Mouse (Mus musculus) heart, postnatal 0 days (tissue): ENCODE data around the gene Rnf17. TPM values are rescaled to one million over a fixed set of nuclear protein-coding genes. Genes with fewer than 3 reads are reported as not detected.

Source experiments
- ATAC-seq: fragments of 200-750 bp; cut with Nextera tagmentation; 2 replicates; pipeline ENCODE4 v1.8.0; 2017; ENCODE audit warnings: low read depth, moderate number of reproducible peaks, moderate library complexity; ENCODE audit not compliant: insufficient read depth
- DNase-seq: peaks from one replicate; pipeline ENCODE4 v3.0.0-alpha.2; 2016; ENCODE audit warnings: low spot score
- H3K27ac ChIP-seq: fragments of 300-500 bp; sonication (generic); 2 replicates; pipeline ENCODE4 v1.5.1; 2014; ENCODE audit warnings: low read depth, mild to moderate bottlenecking
- H3K27me3 ChIP-seq: fragments of 300-500 bp; sonication (generic); 2 replicates; pipeline ENCODE4 v1.6.1; 2014; ENCODE audit warnings: low read length, mixed read lengths; ENCODE audit not compliant: control insufficient read depth, insufficient read depth
- H3K36me3 ChIP-seq: fragments of 300-500 bp; sonication (generic); replicated peaks from 2 replicates; pipeline ENCODE4 v1.6.1; 2014; ENCODE audit warnings: low read length, mixed read lengths; ENCODE audit not compliant: control insufficient read depth, insufficient read depth
- H3K4me1 ChIP-seq: fragments of 300-500 bp; sonication (generic); 2 replicates; pipeline ENCODE4 v1.6.1; 2014; ENCODE audit warnings: antibody characterized with exemption; ENCODE audit not compliant: control insufficient read depth, insufficient read depth
- H3K4me2 ChIP-seq: fragments of 300-500 bp; sonication (generic); 2 replicates; pipeline ENCODE4 v1.6.1; 2014; ENCODE audit warnings: low read depth, mild to moderate bottlenecking, low read length, moderate library complexity
- H3K4me3 ChIP-seq: fragments of 300-500 bp; sonication (generic); 2 replicates; pipeline ENCODE4 v1.5.1; 2014; ENCODE audit warnings: low read depth, low read length
- H3K9ac ChIP-seq: fragments of 300-500 bp; sonication (generic); replicated peaks from 2 replicates; pipeline ENCODE4 v1.6.1; 2014; ENCODE audit warnings: low read depth, low read length, mixed read lengths
- H3K9me3 ChIP-seq: fragments of 300-500 bp; sonication (generic); replicated peaks from 2 replicates; pipeline ENCODE4 v1.6.1; 2016; ENCODE audit warnings: low read length; ENCODE audit not compliant: control insufficient read depth
- CTCF ChIP-seq: IDR thresholded peaks from 2 replicates; pipeline ENCODE4 v1.5.1; 2016; ENCODE audit warnings: antibody characterized with exemption, control low read depth, low read depth
- EP300 ChIP-seq: IDR thresholded peaks from 2 replicates; pipeline ENCODE4 v1.6.1; 2016; ENCODE audit warnings: antibody characterized with exemption, low read depth
- WGBS: fragments of 180-500 bp; shearing (Covaris S2); extraction: QIAGEN DNeasy Blood & Tissue Kit; methylation state at CpG from one replicate; pipeline ENCODE4 v1.1.7; 2014; 5-methylcytosine and 5-hydroxymethylcytosine counted together
- polyA plus RNA-seq: library from polyadenylated mRNA; unstranded; fragments of >200 nt; fragmentation: Nextera tagmentation; extraction: Ambion mirVana; gene quantifications from 2 replicates; pipeline ENCODE4 v1.2.1, GENCODE M21; 2015
- total RNA-seq: library from RNA; depleted of rRNA; stranded (reverse); fragments of >200 nt; gene quantifications from 2 replicates; pipeline ENCODE4 v1.2.3, GENCODE M21; 2014; ENCODE audit warnings: low replicate concordance

Gene Rnf17
- total and polyA plus RNA-seq, 2 experiments from 2014 or later = 1.2 TPM; not detected in 1

GRCm38 (mm10) chr14:56552924-56553323 lies 150.5 kb downstream of the Rnf17 start:
- Histone ChIP-seq H3K4me3 (no peak overlapping the region), H3K9ac (no peak overlapping the region), H3K4me1 (no peaks in the 10 kb centered on the region), H3K9me3 (no peaks in the 10 kb centered on the region), H3K36me3 (peaks cover 44% of the 10 kb centered on the region; the same call in 1 of the 2 replicates), H3K27ac (no peak overlapping the region), H3K4me2 (no peak overlapping the region), H3K27me3 (no peaks in the 10 kb centered on the region)
- DNase-seq (no peak), ATAC-seq (no peak)
- no peak for TF ChIP-seq EP300
- TF ChIP-seq CTCF = no peak
- WGBS = 83% methylated on average over 6 of the region's 6 CpGs

DNA sequence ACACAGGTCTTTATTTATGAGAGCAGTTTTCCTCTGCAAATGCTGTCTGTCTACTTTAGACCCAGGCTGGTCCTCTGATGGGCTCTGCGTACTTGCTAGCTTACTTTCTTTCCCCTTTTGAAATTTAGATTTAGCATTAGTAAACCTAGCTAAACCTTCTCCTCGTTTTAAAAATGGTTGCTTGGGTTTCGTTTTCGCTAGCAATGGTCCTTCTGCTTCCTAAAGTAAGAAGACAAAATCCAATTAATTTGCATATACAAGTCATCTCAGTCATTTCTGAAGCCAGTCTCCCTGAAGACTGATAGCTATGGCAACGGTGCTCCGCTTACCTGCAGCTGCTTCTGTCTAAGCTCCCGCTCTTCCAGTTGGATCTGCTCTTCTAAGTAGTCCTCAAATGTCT lies 150.9 kb downstream of the Rnf17 start:
- no peak overlapping the region for H3K9ac ChIP-seq
- H3K36me3 ChIP-seq = peaks cover 44% of the 10 kb centered on the region; the same call in 1 of the 2 replicates
- H3K27me3 ChIP-seq = no peaks in the 10 kb centered on the region
- DNase-seq = no peak
- no peaks in the 10 kb centered on the region for H3K9me3 ChIP-seq
- TF ChIP-seq CTCF (no peak), EP300 (no peak)
- no peak overlapping the region for H3K27ac ChIP-seq
- no peak overlapping the region for H3K4me2 ChIP-seq
- no peak overlapping the region for H3K4me3 ChIP-seq
- no peak for ATAC-seq
- 93% methylated on average over 7 of the region's 7 CpGs for WGBS
- no peaks in the 10 kb centered on the region for H3K4me1 ChIP-seq

- H3K9ac ChIP-seq = no peak overlapping the region
- H3K27ac ChIP-seq = no peak overlapping the region
- ATAC-seq = no peak
- H3K4me3 ChIP-seq = no peak overlapping the region
- H3K36me3 ChIP-seq = peaks cover 41% of the 10 kb centered on the region; the same call in 1 of the 2 replicates
- H3K4me2 ChIP-seq = no peak overlapping the region
- WGBS = 94% methylated on average over 2 of the region's 2 CpGs
- no peaks in the 10 kb centered on the region for H3K4me1 ChIP-seq
- no peaks in the 10 kb centered on the region for H3K27me3 ChIP-seq
- DNase-seq = no peak
- TF ChIP-seq CTCF (no peak), EP300 (no peak)
- no peaks in the 10 kb centered on the region for H3K9me3 ChIP-seq
Observed at GRCm38 (mm10) chr14:56554716-56555115, 152.3 kb downstream of the Rnf17 start.

DNA sequence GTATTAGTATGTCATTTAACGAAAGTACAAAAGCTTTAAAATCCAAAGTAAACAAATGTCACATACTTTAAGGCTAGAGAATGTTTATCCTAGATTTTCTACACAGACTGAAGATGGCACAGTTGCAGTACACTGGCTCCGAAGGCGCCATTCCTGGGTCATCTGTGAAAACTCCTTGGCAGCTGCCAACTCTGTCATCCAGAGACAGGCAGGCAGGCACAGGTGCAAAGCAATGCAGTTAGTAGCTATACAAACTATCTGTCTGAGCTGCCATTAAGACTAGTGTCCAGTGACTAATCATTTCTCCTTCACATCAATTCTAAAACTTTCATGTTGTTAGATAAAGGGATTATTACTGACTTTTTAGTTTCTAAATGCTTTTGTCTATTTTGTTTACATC lies 156.8 kb downstream of the Rnf17 start:
- TF ChIP-seq EP300 = no peak
- TF ChIP-seq CTCF = no peak
- DNase-seq = no peak
- Histone ChIP-seq H3K9me3 (no peaks in the 10 kb centered on the region), H3K4me2 (no peak overlapping the region), H3K36me3 (peaks cover 18% of the 10 kb centered on the region), H3K4me1 (no peaks in the 10 kb centered on the region), H3K27me3 (no peaks in the 10 kb centered on the region), H3K9ac (no peak overlapping the region), H3K4me3 (no peak overlapping the region), H3K27ac (no peak overlapping the region)
- 84% methylated on average over 3 of the region's 3 CpGs for WGBS
- no peak for ATAC-seq

- no peaks in the 10 kb centered on the region for H3K4me1 ChIP-seq
- peaks cover 15% of the 10 kb centered on the region for H3K36me3 ChIP-seq
- ATAC-seq (no peak), DNase-seq (no peak)
- H3K27ac ChIP-seq = no peak overlapping the region
- H3K9me3 ChIP-seq = no peaks in the 10 kb centered on the region
- 59% methylated on average over 7 of the region's 7 CpGs for WGBS
- no peak overlapping the region for H3K4me3 ChIP-seq
- no peak for TF ChIP-seq CTCF
- TF ChIP-seq EP300 = no peak
- no peak overlapping the region for H3K9ac ChIP-seq
- 0 out of 2 replicates have a peak overlapping the region, but pooled peaks have one; percentile 1 for H3K4me2 ChIP-seq
- H3K27me3 ChIP-seq = no peaks in the 10 kb centered on the region
Observed at GRCm38 (mm10) chr14:56567476-56567875, 165.1 kb downstream of the Rnf17 start.

DNA sequence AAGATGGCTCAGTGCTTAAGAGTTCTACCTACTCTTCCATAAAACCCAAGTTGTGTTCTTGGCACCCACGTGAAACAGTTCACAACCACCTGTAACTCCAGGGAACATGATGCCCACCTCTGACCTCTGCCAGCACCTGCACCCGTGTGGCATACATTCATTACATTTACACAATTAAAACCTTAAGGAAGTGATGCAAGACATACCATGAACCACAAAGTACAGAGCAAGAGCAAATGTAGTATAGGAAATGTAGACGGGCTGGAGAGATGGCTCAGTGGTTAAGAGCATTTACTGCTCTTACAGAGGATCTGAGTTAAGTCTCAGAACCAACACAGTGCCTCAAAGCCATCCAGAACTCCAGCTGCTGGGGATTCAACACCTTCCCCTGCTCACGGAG lies 166.7 kb downstream of the Rnf17 start:
- no peak for ATAC-seq
- WGBS = 84% methylated on average over 4 of the region's 4 CpGs
- Histone ChIP-seq H3K9ac (no peak overlapping the region), H3K4me3 (no peak overlapping the region), H3K4me1 (no peaks in the 10 kb centered on the region), H3K4me2 (no peak overlapping the region), H3K36me3 (peaks cover 7% of the 10 kb centered on the region; the same call in 1 of the 2 replicates), H3K9me3 (no peaks in the 10 kb centered on the region), H3K27ac (no peak overlapping the region), H3K27me3 (no peaks in the 10 kb centered on the region)
- TF ChIP-seq EP300 (no peak), CTCF (no peak)
- no peak for DNase-seq
